Comparison of ENCODE assay signal across 9 mouse cellular contexts in the genomic region with DNA sequence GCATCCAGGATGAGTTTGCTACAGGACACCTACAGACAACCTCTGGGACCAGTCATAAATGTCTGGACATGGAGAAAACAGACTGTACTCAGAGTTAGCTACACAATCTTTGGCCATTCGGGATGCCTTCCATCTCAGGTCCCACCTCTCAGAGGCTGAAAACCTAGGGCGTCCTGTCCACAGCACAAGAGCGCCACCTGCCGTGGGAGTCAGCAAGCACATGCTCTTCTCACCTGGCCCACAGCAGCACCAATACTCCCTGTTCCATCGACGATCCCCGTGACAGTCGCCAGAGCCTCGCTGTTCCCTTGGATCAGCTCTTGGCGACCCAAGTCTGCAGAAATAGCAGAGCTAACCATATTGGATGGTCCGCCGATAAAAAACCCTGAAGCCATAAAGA. TPM values are rescaled to one million over a fixed set of nuclear protein-coding genes. Genes with fewer than 3 reads are reported as not detected.
A peak's percentile ranks its signal among the peaks of the same experiment; 100 is the strongest.
DNase-seq lines count a peak whose midpoint lies in the region; ATAC-seq and TF ChIP-seq lines count a peak whose summit lies in the region.
"Had no signal": no experiment of that assay in that cellular context is flagged by ENCODE, and none has a peak within 500 bp of the region (broad histone marks: within the 10 kb centered on the region; RNA-seq: fewer than 3 reads in every experiment).

No protein-coding gene starts in this region.

- TF ChIP-seq POLR2A in MEL (IDR thresholded peaks at IDR 0.05; ENCODE audit: control insufficient read depth in 1 of 2, insufficient read depth in 1 of 2, low read depth in 1 of 2, low read length in 2 of 2, poor library complexity in 1 of 2): no peak
- no peak for TF ChIP-seq POLR2A in cerebellum, adult 2 months (IDR thresholded peaks at IDR 0.05; ENCODE audit: borderline replicate concordance, insufficient read depth, low read length)

- no peaks in the 10 kb centered on the region for H3K9me3 ChIP-seq in MEL (replicated peaks; ENCODE audit: insufficient read depth, low read length)
- no peaks in the 10 kb centered on the region for H3K9me3 ChIP-seq in hindbrain, embryonic 10.5 days
- no peaks in the 10 kb centered on the region for H3K9me3 ChIP-seq in lung, postnatal 0 days (ENCODE audit: low read length)

- peak; percentile 92 to 94 (median 93) for TF ChIP-seq CTCF in MEL (IDR thresholded peaks at IDR 0.05 in 2 of 3, conservative IDR thresholded peaks at IDR 0.05 in 1 of 3; ENCODE audit: control insufficient read depth in 1 of 3, insufficient read depth in 1 of 3, low read depth in 2 of 3, low read length in 3 of 3, poor library complexity in 1 of 3, severe bottlenecking in 1 of 3)
- peak; percentile 100 for TF ChIP-seq CTCF in cerebellum, adult 2 months (IDR thresholded peaks at IDR 0.05; ENCODE audit: borderline replicate concordance, insufficient read depth, low read depth, low read length)
- TF ChIP-seq CTCF in lung, postnatal 0 days (IDR thresholded peaks at IDR 0.05): peak; percentile 98

- peak; percentile 68 for ATAC-seq in lung, postnatal 0 days

- TF ChIP-seq RAD21 in MEL (IDR thresholded peaks at IDR 0.05; ENCODE audit: low read depth, low read length): peak; percentile 93

- WGBS in cerebellum, adult 2 months: 14% methylated on average over 12 of the region's 12 CpGs
- WGBS in hindbrain, embryonic 10.5 days: 28% methylated on average over 12 of the region's 12 CpGs
- 18% methylated on average over 12 of the region's 12 CpGs for WGBS in lung, postnatal 0 days

- H3K27me3 ChIP-seq in MEL (ENCODE audit: control insufficient read depth in 1 of 2, insufficient read depth in 2 of 2, low read length in 2 of 2): no peaks in the 10 kb centered on the region
- H3K27me3 ChIP-seq in cerebellum, adult 2 months (ENCODE audit: control insufficient read depth, insufficient read depth, low read length): no peaks in the 10 kb centered on the region
- no peaks in the 10 kb centered on the region for H3K27me3 ChIP-seq in hindbrain, embryonic 10.5 days (ENCODE audit: insufficient read depth, poor library complexity, severe bottlenecking)
- no peaks in the 10 kb centered on the region for H3K27me3 ChIP-seq in lung, postnatal 0 days (replicated peaks; ENCODE audit: insufficient read depth, low read length)

- H3K36me3 ChIP-seq in MEL (ENCODE audit: control insufficient read depth in 1 of 2, insufficient read depth in 2 of 2, low read length in 2 of 2): peaks cover 0 to 5% of the 10 kb centered on the region in 2 experiments; a peak in 2 of 4 replicates
- peaks cover 59% of the 10 kb centered on the region for H3K36me3 ChIP-seq in hindbrain, embryonic 10.5 days
- 0 out of 2 replicates have a peak, but pooled peaks cover 8% of the 10 kb centered on the region for H3K36me3 ChIP-seq in lung, postnatal 0 days (ENCODE audit: insufficient read depth, low read length)

- H3K27ac ChIP-seq in MEL (ENCODE audit: control insufficient read depth, low read depth, low read length): no peak overlapping the region
- H3K27ac ChIP-seq in cerebellum, adult 2 months (ENCODE audit: insufficient read depth, low read length): no peak overlapping the region
- no peak overlapping the region; the same call in 1 of the 2 replicates for H3K27ac ChIP-seq in hindbrain, embryonic 10.5 days
- no peak overlapping the region for H3K27ac ChIP-seq in lung, postnatal 0 days (ENCODE audit: low read length)
- H3K27ac ChIP-seq: macrophage had no signal

- H3K4me2 ChIP-seq in lung, postnatal 0 days (replicated peaks; ENCODE audit: low read depth, low read length): no peak overlapping the region

- DNase-seq in MEL (ENCODE audit: low read depth, low spot score): peak; percentile 74
- DNase-seq in cerebellum, adult 2 months: peak; percentile 80 to 90
- DNase-seq in forelimb bud, embryonic 11.5 days (ENCODE audit: low read depth, low spot score): peak; percentile 83
- peak; percentile 85 for DNase-seq in hindbrain, embryonic 10.5 days (ENCODE audit: low spot score)
- DNase-seq in layer of hippocampus, adult 8-10 months (ENCODE audit: low spot score in 2 of 2): peak; percentile 66 to 82
- DNase-seq in lung, postnatal 0 days (ENCODE audit: low spot score): peak; percentile 89
- peak; percentile 79 for DNase-seq in ovary, postnatal 14 days (ENCODE audit: low spot score)
- DNase-seq in thymus, postnatal 14 days: peak; percentile 85

- H3K4me1 ChIP-seq in MEL (ENCODE audit: control insufficient read depth in 1 of 2, insufficient read depth in 2 of 2, low read length in 2 of 2): no peaks in the 10 kb centered on the region
- no peaks in the 10 kb centered on the region for H3K4me1 ChIP-seq in cerebellum, adult 2 months (ENCODE audit: control insufficient read depth, insufficient read depth, low read length)
- peaks cover 50% of the 10 kb centered on the region for H3K4me1 ChIP-seq in hindbrain, embryonic 10.5 days (replicated peaks)
- H3K4me1 ChIP-seq in lung, postnatal 0 days (ENCODE audit: insufficient read depth, low read depth, low read length): no peaks in the 10 kb centered on the region

- H3K79me2 ChIP-seq in MEL (ENCODE audit: control insufficient read depth, insufficient read depth, low read length, poor library complexity): no peaks in the 10 kb centered on the region

- no peak for TF ChIP-seq EP300 in MEL (IDR thresholded peaks at IDR 0.05; ENCODE audit: low read depth in 1 of 2, low read length in 2 of 2)
- TF ChIP-seq EP300 in lung, postnatal 0 days (IDR thresholded peaks at IDR 0.05): no peak

- H3K9ac ChIP-seq in MEL (ENCODE audit: control insufficient read depth, low read depth, low read length, poor library complexity, severe bottlenecking): no peak overlapping the region
- no peak overlapping the region for H3K9ac ChIP-seq in lung, postnatal 0 days (replicated peaks; ENCODE audit: low read depth)

- no peak overlapping the region for H3K4me3 ChIP-seq in MEL (ENCODE audit: control insufficient read depth in 1 of 2, insufficient read depth in 1 of 2, low read depth in 2 of 2, low read length in 2 of 2)
- no peak overlapping the region for H3K4me3 ChIP-seq in cerebellum, adult 2 months (replicated peaks; ENCODE audit: insufficient read depth, low read depth, low read length)
- H3K4me3 ChIP-seq in hindbrain, embryonic 10.5 days: no peak overlapping the region
- no peak overlapping the region for H3K4me3 ChIP-seq in lung, postnatal 0 days (ENCODE audit: low read depth, low read length)

TF ChIP-seq in MEL, 35 proteins besides CTCF, POLR2A, EP300 and RAD21:
- no peak for TF ChIP-seq GATA1 (IDR thresholded peaks at IDR 0.05; ENCODE audit: low read depth, low read length)
- TF ChIP-seq SMC3 (IDR thresholded peaks at IDR 0.05; ENCODE audit: low read depth, low read length): peak; percentile 88
- peak; percentile 75 for TF ChIP-seq ZC3H11A (IDR thresholded peaks at IDR 0.05; ENCODE audit: low read depth, low read length)
- peak; percentile 74 for TF ChIP-seq MAX (IDR thresholded peaks at IDR 0.05; ENCODE audit: low read length)

RNA-seq across cellular contexts. Expression of gene Slc37a3, which starts 33.5 kb away (rescaled TPM):
- 4.9 and 5.9 TPM in 2 replicates for total RNA-seq in MEL (2012; rRNA removed)
- polyA plus RNA-seq in MEL (2012; ENCODE audit: insufficient read depth in 1 of 2, insufficient read length in 2 of 2, low read depth in 1 of 2, low replicate concordance in 2 of 2, missing spikeins in 1 of 2): 10 to 100 TPM in 1 of 2 experiments, not detected in 1; 12.0 TPM
- polyA plus RNA-seq in cerebellum, adult 2 months (2012; rRNA removed): 26.2 and 27.8 TPM in 2 replicates
- polyA plus RNA-seq in hindbrain, embryonic 10.5 days (2016; fragmentation: Nextera tagmentation; extraction: Ambion mirVana): 43.1 and 51.5 TPM in 2 replicates
- total RNA-seq in layer of hippocampus, adult 8-10 months (2022): 10 to 100 TPM; 54.8 to 74.2 (median 64.4) TPM
- polyA plus RNA-seq in lung, postnatal 0 days (2015; fragmentation: Nextera tagmentation; extraction: Ambion mirVana): 24.4 and 27.9 TPM in 2 replicates

RNA-seq across cellular contexts. Expression of gene Rab19, which starts 37.0 kb away (rescaled TPM):
- total RNA-seq in MEL (2012; rRNA removed): 0.13 TPM in 1 of 2 replicates, not detected in the other
- polyA plus RNA-seq in MEL (2012; ENCODE audit: insufficient read depth in 1 of 2, insufficient read length in 2 of 2, low read depth in 1 of 2, low replicate concordance in 2 of 2, missing spikeins in 1 of 2): under 1 TPM in 1 of 2 experiments, not detected in 1; 0.10 TPM
- polyA plus RNA-seq in cerebellum, adult 2 months (2012; rRNA removed): 0.15 and 0.21 TPM in 2 replicates
- 0.31 and 0.80 TPM in 2 replicates for polyA plus RNA-seq in hindbrain, embryonic 10.5 days (2016; fragmentation: Nextera tagmentation; extraction: Ambion mirVana)
- not detected for total RNA-seq in layer of hippocampus, adult 8-10 months (2022)
- polyA plus RNA-seq in lung, postnatal 0 days (2015; fragmentation: Nextera tagmentation; extraction: Ambion mirVana): 5.8 and 6.9 TPM in 2 replicates
